Mouse (Mus musculus): Measurements from ENCODE around the gene Fosl2. TPM values are rescaled to one million over a fixed set of nuclear protein-coding genes. Genes with fewer than 3 reads are reported as not detected.
"Not testable (repeated sequence)": the region's sequence is repeated elsewhere in the genome, so short reads cannot be mapped to it uniquely, and the experiment has no call there.

Gene Fosl2
- polyA plus RNA-seq, 1 experiment from 2014 or later, result 0.48 TPM

DNA sequence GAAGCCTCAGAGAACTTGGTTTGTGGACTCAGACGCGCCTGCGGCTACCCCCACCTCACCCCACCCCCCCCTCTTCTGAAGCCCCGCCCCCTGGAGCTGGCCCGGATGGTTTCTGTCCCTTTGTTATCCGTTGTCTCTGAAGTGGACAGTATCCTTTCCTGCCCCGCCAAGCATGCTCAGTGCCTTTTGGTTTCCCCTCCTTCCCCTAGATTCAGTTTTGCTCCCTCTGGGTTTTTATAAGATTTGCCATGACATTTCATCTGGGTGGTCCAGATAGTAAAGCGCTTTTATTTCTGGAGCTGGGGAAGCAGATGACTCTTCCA, 17.8 kb downstream of the Fosl2 start:
- 12% methylated on average over 8 of the region's 8 CpGs for WGBS
- peak; percentile 35 for DNase-seq (ENCODE audit: low spot score)

DNA sequence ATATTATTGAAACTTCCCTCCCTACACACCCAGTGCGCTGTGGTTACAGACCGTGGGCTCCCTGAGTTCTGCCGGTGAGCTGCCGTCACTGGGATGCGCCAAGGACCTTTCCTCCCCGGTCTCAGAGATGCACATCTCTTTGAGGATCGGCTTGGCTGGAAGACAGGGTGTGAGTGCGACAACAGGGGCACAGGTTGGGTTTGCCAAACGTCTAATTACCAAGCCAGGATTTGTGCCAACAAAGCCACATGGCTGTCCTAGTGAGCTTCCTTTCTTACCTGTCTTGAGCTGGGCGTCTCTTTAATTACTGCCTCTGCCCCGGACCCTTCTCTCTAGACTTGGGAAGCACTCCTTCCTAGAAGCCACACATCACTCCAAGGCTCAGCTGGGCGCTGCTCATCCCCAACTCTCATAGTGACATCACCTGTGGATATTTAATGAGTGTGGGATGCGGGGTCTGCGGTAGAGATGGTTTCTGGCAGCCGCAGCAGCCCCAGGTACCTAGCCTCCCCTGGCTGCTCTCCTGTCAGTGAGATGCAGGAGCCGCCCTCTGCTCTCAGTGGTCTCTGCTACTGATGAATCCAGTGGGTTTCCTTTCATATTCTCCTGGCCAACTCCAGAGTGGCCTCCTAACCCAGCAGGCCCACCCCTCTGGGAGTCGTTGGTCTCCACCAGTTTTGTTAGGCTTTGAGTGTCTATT, 18.3 kb downstream of the Fosl2 start:
- Histone ChIP-seq H3K4me1 (ENCODE audit: control insufficient read depth, insufficient read depth, low read length) (peaks cover 4% of the 10 kb centered on the region), H3K4me2 (ENCODE audit: low read depth) (peak overlapping the region; percentile 39), H3K4me3 (ENCODE audit: low read depth, low read length) (no peak overlapping the region), H3K9me3 (ENCODE audit: control insufficient read depth, low read length) (no peaks in the 10 kb centered on the region), H3K9ac (ENCODE audit: low read length) (peak overlapping the region; percentile 33; the same call in 1 of the 2 replicates), H3K36me3 (ENCODE audit: control insufficient read depth, insufficient read depth, low read length) (no peaks in the 10 kb centered on the region), H3K27ac (ENCODE audit: low read depth, low read length) (no peak overlapping the region), H3K27me3 (ENCODE audit: control insufficient read depth, insufficient read depth, low read length) (no peaks in the 10 kb centered on the region)
- ATAC-seq (ENCODE audit: insufficient read depth, low FRiP score, low TSS enrichment) (no peak), DNase-seq (ENCODE audit: low spot score) (no peak)
- WGBS, result 67% methylated on average over 17 of the region's 17 CpGs

More for the DNA sequence above, 17.8 kb downstream of the Fosl2 start:
- Histone ChIP-seq H3K36me3 (ENCODE audit: control insufficient read depth, insufficient read depth, low read length) (no peaks in the 10 kb centered on the region), H3K4me3 (ENCODE audit: low read depth, low read length) (0 out of 2 replicates have a peak overlapping the region, but pooled peaks have one; percentile 4), H3K4me1 (ENCODE audit: control insufficient read depth, insufficient read depth, low read length) (peaks cover 4% of the 10 kb centered on the region), H3K9ac (ENCODE audit: low read length) (peak overlapping the region; percentile 33; the same call in 1 of the 2 replicates), H3K27ac (ENCODE audit: low read depth, low read length) (no peak overlapping the region), H3K9me3 (ENCODE audit: control insufficient read depth, low read length) (no peaks in the 10 kb centered on the region), H3K27me3 (ENCODE audit: control insufficient read depth, insufficient read depth, low read length) (no peaks in the 10 kb centered on the region), H3K4me2 (ENCODE audit: low read depth) (peak overlapping the region; percentile 39)
- no peak for ATAC-seq (ENCODE audit: insufficient read depth, low FRiP score, low TSS enrichment)

DNA sequence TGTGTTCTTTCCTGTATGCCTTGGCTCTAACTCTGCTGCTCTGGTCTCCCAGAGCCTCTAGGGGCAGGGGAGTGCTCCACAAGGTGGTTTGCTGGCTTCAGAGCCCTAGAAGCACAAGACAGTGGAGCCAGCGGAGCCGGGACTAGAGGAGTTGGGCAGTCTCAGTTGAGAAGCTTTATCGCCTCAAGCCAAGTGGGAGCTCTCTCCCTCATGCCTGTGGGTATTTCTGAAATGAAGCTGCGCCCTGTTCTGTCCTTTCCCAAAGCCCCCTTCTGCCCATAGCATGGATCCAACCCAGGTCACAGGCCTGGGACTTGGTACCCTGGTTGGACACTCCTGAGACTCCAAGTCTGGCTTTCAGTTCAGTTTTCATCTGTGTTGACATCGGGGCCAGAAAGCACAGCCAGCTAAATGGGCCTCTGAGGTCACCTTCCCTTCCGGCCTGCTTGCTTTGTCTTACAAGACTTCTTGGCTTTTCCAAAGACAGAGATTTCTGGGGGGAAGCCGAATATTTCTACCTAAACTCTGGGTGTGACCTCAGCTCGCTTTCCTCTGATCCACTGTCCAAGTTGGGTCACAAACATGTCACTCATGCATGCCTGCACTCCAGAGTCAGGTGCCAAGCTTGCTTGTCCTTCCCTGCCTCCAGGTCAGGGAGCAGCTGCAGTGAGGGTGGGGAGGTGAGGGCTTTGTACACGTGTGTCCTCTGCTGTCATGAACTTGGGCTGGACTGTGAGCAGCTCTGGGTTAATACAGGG, 19.5 kb downstream of the Fosl2 start:
- H3K9ac ChIP-seq (ENCODE audit: low read length), result no peak overlapping the region
- H3K27me3 ChIP-seq (ENCODE audit: control insufficient read depth, insufficient read depth, low read length), result no peaks in the 10 kb centered on the region
- WGBS, result 87% methylated on average over 9 of the region's 9 CpGs
- no peak for DNase-seq (ENCODE audit: low spot score)
- no peaks in the 10 kb centered on the region for H3K9me3 ChIP-seq (ENCODE audit: control insufficient read depth, low read length)
- peaks cover 4% of the 10 kb centered on the region for H3K4me1 ChIP-seq (ENCODE audit: control insufficient read depth, insufficient read depth, low read length)
- no peaks in the 10 kb centered on the region for H3K36me3 ChIP-seq (ENCODE audit: control insufficient read depth, insufficient read depth, low read length)
- no peak overlapping the region for H3K4me3 ChIP-seq (ENCODE audit: low read depth, low read length)
- no peak overlapping the region for H3K27ac ChIP-seq (ENCODE audit: low read depth, low read length)
- no peak overlapping the region for H3K4me2 ChIP-seq (ENCODE audit: low read depth)
- no peak for ATAC-seq (ENCODE audit: insufficient read depth, low FRiP score, low TSS enrichment)

DNA sequence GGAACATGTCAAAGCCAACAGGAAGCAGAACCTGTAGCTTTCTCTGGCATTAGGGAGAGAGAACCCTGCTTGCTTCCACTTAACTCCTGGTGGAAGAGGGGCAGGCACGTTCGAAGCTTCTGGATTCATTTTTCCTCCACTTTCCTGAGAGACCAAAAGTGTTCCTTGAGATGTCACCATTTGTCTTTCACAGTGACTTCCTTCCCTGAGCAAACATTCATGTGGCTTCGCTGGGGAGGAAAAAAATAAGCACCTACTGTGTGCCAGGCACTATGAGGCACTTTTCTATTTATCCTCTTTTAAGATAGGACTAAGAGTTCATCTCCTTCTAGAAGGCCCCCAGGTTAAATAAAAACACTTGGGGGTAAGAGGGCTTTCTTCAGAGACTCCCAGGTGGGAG, 20.3 kb downstream of the Fosl2 start:
- WGBS, result 85% methylated on average over 3 of the region's 3 CpGs
- no peaks in the 10 kb centered on the region for H3K36me3 ChIP-seq (ENCODE audit: control insufficient read depth, insufficient read depth, low read length)
- ATAC-seq (ENCODE audit: insufficient read depth, low FRiP score, low TSS enrichment), result no peak
- H3K9ac ChIP-seq (ENCODE audit: low read length), result no peak overlapping the region
- H3K4me3 ChIP-seq (ENCODE audit: low read depth, low read length), result no peak overlapping the region
- no peak overlapping the region for H3K27ac ChIP-seq (ENCODE audit: low read depth, low read length)
- peaks cover 4% of the 10 kb centered on the region for H3K4me1 ChIP-seq (ENCODE audit: control insufficient read depth, insufficient read depth, low read length)
- no peaks in the 10 kb centered on the region for H3K9me3 ChIP-seq (ENCODE audit: control insufficient read depth, low read length)
- no peak overlapping the region for H3K4me2 ChIP-seq (ENCODE audit: low read depth)
- H3K27me3 ChIP-seq (ENCODE audit: control insufficient read depth, insufficient read depth, low read length), result no peaks in the 10 kb centered on the region
- DNase-seq (ENCODE audit: low spot score), result no peak

DNA sequence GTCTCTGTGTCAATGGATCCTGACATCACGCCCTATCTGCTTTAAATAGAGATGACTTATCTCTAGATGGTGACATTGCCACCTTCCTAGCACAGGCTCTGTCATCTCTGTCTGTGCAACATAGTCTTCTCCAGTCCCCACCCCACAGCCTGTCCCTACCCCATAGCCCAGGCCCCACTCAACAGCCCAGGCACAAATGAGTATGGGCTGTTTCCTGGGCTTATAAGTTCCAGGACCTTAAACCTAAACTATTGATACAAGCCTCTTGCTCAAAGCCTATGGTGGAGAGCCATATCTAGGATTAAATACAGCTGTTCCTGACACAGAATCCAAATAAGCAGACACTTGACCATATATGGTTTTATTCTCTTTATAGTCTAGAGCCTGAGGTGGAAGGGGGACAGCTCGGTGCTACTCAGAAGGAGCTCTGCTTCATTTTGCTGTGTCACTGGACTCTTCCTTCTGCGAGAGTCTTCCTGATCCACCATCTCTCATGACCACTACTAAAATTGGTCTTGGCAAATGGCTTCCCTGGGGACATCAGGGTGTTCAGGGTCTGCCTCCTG, 28.0 kb downstream of the Fosl2 start:
- no peak for DNase-seq (ENCODE audit: low spot score)
- H3K4me1 ChIP-seq (ENCODE audit: control insufficient read depth, insufficient read depth, low read length), result no peaks in the 10 kb centered on the region
- no peaks in the 10 kb centered on the region for H3K27me3 ChIP-seq (ENCODE audit: control insufficient read depth, insufficient read depth, low read length)
- ATAC-seq (ENCODE audit: insufficient read depth, low FRiP score, low TSS enrichment), result no peak
- H3K36me3 ChIP-seq (ENCODE audit: control insufficient read depth, insufficient read depth, low read length), result no peaks in the 10 kb centered on the region
- H3K27ac ChIP-seq (ENCODE audit: low read depth, low read length), result no peak overlapping the region
- 93% methylated on average over 3 of the region's 3 CpGs for WGBS
- no peak overlapping the region for H3K4me3 ChIP-seq (ENCODE audit: low read depth, low read length)
- no peaks in the 10 kb centered on the region for H3K9me3 ChIP-seq (ENCODE audit: control insufficient read depth, low read length)
- no peak overlapping the region for H3K9ac ChIP-seq (ENCODE audit: low read length)
- no peak overlapping the region for H3K4me2 ChIP-seq (ENCODE audit: low read depth)

DNA sequence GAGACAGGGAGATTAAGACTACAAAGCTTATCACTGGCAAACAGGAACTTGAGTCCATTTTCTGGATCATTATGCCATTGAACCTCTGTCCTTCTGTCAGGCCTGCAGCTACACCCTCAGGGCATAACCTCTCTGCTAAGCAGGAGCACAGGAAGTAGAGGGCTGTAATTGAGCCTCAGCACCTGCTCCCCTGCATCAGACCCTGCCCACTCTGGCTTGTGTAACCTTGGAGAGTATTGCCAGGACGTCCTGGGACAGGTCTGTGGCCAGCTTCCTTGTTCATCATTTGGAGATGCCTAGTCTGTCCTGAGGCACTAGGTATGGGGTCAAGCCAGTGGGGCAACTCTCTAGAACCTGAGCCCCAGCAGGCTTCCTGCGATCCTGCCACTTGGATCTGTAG, 36.6 kb downstream of the Fosl2 start:
- no peak overlapping the region for H3K27ac ChIP-seq (ENCODE audit: low read depth, low read length)
- H3K9ac ChIP-seq (ENCODE audit: low read length), result no peak overlapping the region
- ATAC-seq (ENCODE audit: insufficient read depth, low FRiP score, low TSS enrichment), result no peak
- 83% methylated on average over 2 of the region's 2 CpGs for WGBS
- no peak overlapping the region for H3K4me3 ChIP-seq (ENCODE audit: low read depth, low read length)
- H3K4me2 ChIP-seq (ENCODE audit: low read depth), result no peak overlapping the region
- no peak for DNase-seq (ENCODE audit: low spot score)
- no peaks in the 10 kb centered on the region for H3K9me3 ChIP-seq (ENCODE audit: control insufficient read depth, low read length)
- H3K36me3 ChIP-seq (ENCODE audit: control insufficient read depth, insufficient read depth, low read length), result no peaks in the 10 kb centered on the region
- H3K4me1 ChIP-seq (ENCODE audit: control insufficient read depth, insufficient read depth, low read length), result no peaks in the 10 kb centered on the region
- H3K27me3 ChIP-seq (ENCODE audit: control insufficient read depth, insufficient read depth, low read length), result no peaks in the 10 kb centered on the region

DNA sequence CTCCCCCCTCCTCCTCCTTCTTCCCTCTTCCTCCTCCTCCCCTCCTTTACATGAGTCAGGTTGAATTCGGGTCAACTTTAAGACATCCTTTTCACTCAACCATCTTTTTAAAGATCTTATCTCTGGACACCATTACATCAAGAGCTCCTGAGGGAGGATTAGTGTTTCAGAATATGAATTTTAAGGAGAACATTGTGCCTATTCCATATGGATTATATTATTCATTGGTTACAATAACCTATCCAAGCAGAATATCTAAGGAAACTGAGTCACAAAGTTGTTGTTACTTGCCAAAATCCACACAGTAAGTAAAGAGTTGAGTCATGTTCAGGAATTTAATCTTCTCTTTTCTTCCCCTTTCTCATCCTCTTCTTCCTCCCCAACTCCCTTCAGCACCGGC, 41.2 kb downstream of the Fosl2 start:
- Histone ChIP-seq H3K9me3 (ENCODE audit: control insufficient read depth, low read length) (no peaks in the 10 kb centered on the region), H3K27me3 (ENCODE audit: control insufficient read depth, insufficient read depth, low read length) (no peaks in the 10 kb centered on the region), H3K4me1 (ENCODE audit: control insufficient read depth, insufficient read depth, low read length) (no peaks in the 10 kb centered on the region), H3K9ac (ENCODE audit: low read length) (no peak overlapping the region), H3K36me3 (ENCODE audit: control insufficient read depth, insufficient read depth, low read length) (no peaks in the 10 kb centered on the region), H3K27ac (ENCODE audit: low read depth, low read length) (no peak overlapping the region), H3K4me3 (ENCODE audit: low read depth, low read length) (no peak overlapping the region), H3K4me2 (ENCODE audit: low read depth) (no peak overlapping the region)
- DNase-seq (ENCODE audit: low spot score), result no peak
- 83% methylated on average over 2 of the region's 2 CpGs for WGBS
- no peak for ATAC-seq (ENCODE audit: insufficient read depth, low FRiP score, low TSS enrichment)

DNA sequence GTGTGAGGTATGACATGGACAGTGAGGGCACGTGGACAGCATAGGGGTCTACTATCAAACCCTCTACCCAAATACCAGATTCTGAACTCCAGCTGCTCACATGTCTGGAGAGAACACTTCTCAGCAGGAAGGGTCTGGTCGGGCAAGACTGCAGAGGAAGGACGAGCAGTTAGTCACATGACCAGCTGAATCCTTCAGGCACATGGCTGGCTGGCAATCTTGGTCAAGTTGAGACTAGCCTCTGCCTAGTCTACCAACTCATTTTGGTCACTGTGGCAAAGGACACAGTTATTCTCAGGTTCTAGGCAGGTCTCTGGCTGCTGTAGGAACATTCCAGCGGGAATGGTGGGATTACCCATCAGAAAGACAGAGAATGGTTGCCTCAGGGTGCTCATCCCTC, 42.1 kb downstream of the Fosl2 start:
- 74% methylated on average over 4 of the region's 4 CpGs for WGBS
- no peak for DNase-seq (ENCODE audit: low spot score)

DNA sequence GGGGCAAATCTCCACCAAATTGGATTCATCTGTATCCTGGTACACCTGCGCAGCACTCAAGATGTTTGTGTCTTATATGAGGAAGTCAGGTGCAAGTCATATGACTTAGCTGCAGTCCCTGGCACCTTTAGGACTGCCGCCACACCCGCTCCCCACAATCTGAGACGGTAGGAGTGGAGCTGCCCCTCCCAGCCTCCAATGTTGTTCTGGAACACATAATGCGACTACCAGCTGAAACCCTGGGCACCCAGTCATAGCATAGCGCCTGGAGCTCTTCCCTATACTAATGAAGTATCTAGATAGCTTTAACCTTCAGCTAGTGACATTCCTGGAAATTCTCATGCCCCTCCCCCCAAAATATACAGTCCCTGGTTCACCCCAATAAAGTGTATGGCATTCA, 43.1 kb downstream of the Fosl2 start:
- H3K4me2 ChIP-seq (ENCODE audit: low read depth); H3K4me3 ChIP-seq (ENCODE audit: low read depth, low read length); H3K9me3 ChIP-seq (ENCODE audit: control insufficient read depth, low read length); H3K4me1 ChIP-seq (ENCODE audit: control insufficient read depth, insufficient read depth, low read length); H3K36me3 ChIP-seq (ENCODE audit: control insufficient read depth, insufficient read depth, low read length); H3K27ac ChIP-seq (ENCODE audit: low read depth, low read length); ATAC-seq (ENCODE audit: insufficient read depth, low FRiP score, low TSS enrichment); DNase-seq (ENCODE audit: low spot score); H3K27me3 ChIP-seq (ENCODE audit: control insufficient read depth, insufficient read depth, low read length); H3K9ac ChIP-seq (ENCODE audit: low read length): not testable (repeated sequence)
- WGBS, result 81% methylated on average over 5 of the region's 6 CpGs

More for the DNA sequence above, 42.1 kb downstream of the Fosl2 start:
- H3K36me3 ChIP-seq (ENCODE audit: control insufficient read depth, insufficient read depth, low read length), result no peaks in the 10 kb centered on the region
- no peak overlapping the region for H3K9ac ChIP-seq (ENCODE audit: low read length)
- no peak overlapping the region for H3K4me2 ChIP-seq (ENCODE audit: low read depth)
- no peak overlapping the region for H3K4me3 ChIP-seq (ENCODE audit: low read depth, low read length)
- no peaks in the 10 kb centered on the region for H3K9me3 ChIP-seq (ENCODE audit: control insufficient read depth, low read length)
- no peak overlapping the region for H3K27ac ChIP-seq (ENCODE audit: low read depth, low read length)
- ATAC-seq (ENCODE audit: insufficient read depth, low FRiP score, low TSS enrichment), result no peak
- H3K4me1 ChIP-seq (ENCODE audit: control insufficient read depth, insufficient read depth, low read length), result no peaks in the 10 kb centered on the region
- H3K27me3 ChIP-seq (ENCODE audit: control insufficient read depth, insufficient read depth, low read length), result no peaks in the 10 kb centered on the region
